Mouse (Mus musculus): ENCODE measurements around the gene Rchy1. TPM values are rescaled to one million over a fixed set of nuclear protein-coding genes. Genes with fewer than 3 reads are reported as not detected.

Rchy1 gene
- 40.9 and 45.6 TPM in 2 replicates for polyA plus RNA-seq (2014; fragmentation: Nextera tagmentation; extraction: Ambion mirVana)

- peaks cover 9% of the 10 kb centered on the region for H3K4me1 ChIP-seq (ENCODE audit: control insufficient read depth, insufficient read depth, low read length)
- peak; percentile 100 for DNase-seq (ENCODE audit: low spot score, missing footprints)
- peak within 1 kb of the TSS; percentile 93 for H3K27ac ChIP-seq (ENCODE audit: low read depth, low read length)
- H3K4me3 ChIP-seq (ENCODE audit: low read depth, low read length): peak within 1 kb of the TSS; percentile 72
- H3K9me3 ChIP-seq (ENCODE audit: control insufficient read depth, low read length): no peaks in the 10 kb centered on the region
- no peaks in the 10 kb centered on the region for H3K27me3 ChIP-seq (ENCODE audit: control insufficient read depth, insufficient read depth, low read length)
- H3K36me3 ChIP-seq (ENCODE audit: control insufficient read depth, insufficient read depth, low read length): no peaks in the 10 kb centered on the region
- under 1% methylated on average over 63 of the region's 65 CpGs for WGBS
- H3K4me2 ChIP-seq: peak within 1 kb of the TSS; percentile 64
- H3K9ac ChIP-seq (ENCODE audit: low read length): peak within 1 kb of the TSS; percentile 75
- ATAC-seq (ENCODE audit: low FRiP score): peak; percentile 98
Observed at GRCm38 (mm10) chr5:91962639-91963440, at the start of gene Rchy1. TSS of gene Rchy1 (minus strand) at chr5:91963068.

- no peak for DNase-seq (ENCODE audit: low spot score, missing footprints)
- H3K36me3 ChIP-seq (ENCODE audit: control insufficient read depth, insufficient read depth, low read length): no peaks in the 10 kb centered on the region
- no peak overlapping the region for H3K4me3 ChIP-seq (ENCODE audit: low read depth, low read length)
- no peaks in the 10 kb centered on the region for H3K27me3 ChIP-seq (ENCODE audit: control insufficient read depth, insufficient read depth, low read length)
- H3K4me1 ChIP-seq (ENCODE audit: control insufficient read depth, insufficient read depth, low read length): no peaks in the 10 kb centered on the region
- H3K9me3 ChIP-seq (ENCODE audit: control insufficient read depth, low read length): no peaks in the 10 kb centered on the region
- no peak overlapping the region for H3K9ac ChIP-seq (ENCODE audit: low read length)
- no peak overlapping the region for H3K4me2 ChIP-seq
- no peak for ATAC-seq (ENCODE audit: low FRiP score)
- H3K27ac ChIP-seq (ENCODE audit: low read depth, low read length): no peak overlapping the region
- WGBS: 85% methylated on average over 7 of the region's 7 CpGs
Observed at GRCm38 (mm10) chr5:92011756-92012155, 48.9 kb upstream of the Rchy1 start.

- DNase-seq (ENCODE audit: low spot score, missing footprints): no peak
- Histone ChIP-seq H3K9me3 (ENCODE audit: control insufficient read depth, low read length) (no peaks in the 10 kb centered on the region), H3K4me1 (ENCODE audit: control insufficient read depth, insufficient read depth, low read length) (no peaks in the 10 kb centered on the region), H3K4me2 (no peak overlapping the region), H3K4me3 (ENCODE audit: low read depth, low read length) (no peak overlapping the region), H3K36me3 (ENCODE audit: control insufficient read depth, insufficient read depth, low read length) (no peaks in the 10 kb centered on the region), H3K27me3 (ENCODE audit: control insufficient read depth, insufficient read depth, low read length) (no peaks in the 10 kb centered on the region), H3K9ac (ENCODE audit: low read length) (no peak overlapping the region), H3K27ac (ENCODE audit: low read depth, low read length) (no peak overlapping the region)
- 60% methylated on average over 2 of the region's 2 CpGs for WGBS
- no peak for ATAC-seq (ENCODE audit: low FRiP score)
Observed at GRCm38 (mm10) chr5:92009827-92010226, 47.0 kb upstream of the Rchy1 start.

- Histone ChIP-seq H3K9ac (ENCODE audit: low read length) (no peak overlapping the region), H3K4me1 (ENCODE audit: control insufficient read depth, insufficient read depth, low read length) (no peaks in the 10 kb centered on the region), H3K27me3 (ENCODE audit: control insufficient read depth, insufficient read depth, low read length) (no peaks in the 10 kb centered on the region), H3K4me3 (ENCODE audit: low read depth, low read length) (no peak overlapping the region), H3K27ac (ENCODE audit: low read depth, low read length) (no peak overlapping the region), H3K36me3 (ENCODE audit: control insufficient read depth, insufficient read depth, low read length) (no peaks in the 10 kb centered on the region), H3K9me3 (ENCODE audit: control insufficient read depth, low read length) (no peaks in the 10 kb centered on the region; the same call in 1 of the 2 replicates), H3K4me2 (no peak overlapping the region)
- 63% methylated on average over 2 of the region's 2 CpGs for WGBS
- ATAC-seq (ENCODE audit: low FRiP score): peak; percentile 40; the same call in 1 of the 2 replicates
- no peak for DNase-seq (ENCODE audit: low spot score, missing footprints)
Observed at GRCm38 (mm10) chr5:92003011-92003410, 40.1 kb upstream of the Rchy1 start.

- Histone ChIP-seq H3K4me3 (ENCODE audit: low read depth, low read length) (no peak overlapping the region), H3K27ac (ENCODE audit: low read depth, low read length) (no peak overlapping the region), H3K27me3 (ENCODE audit: control insufficient read depth, insufficient read depth, low read length) (no peaks in the 10 kb centered on the region), H3K4me1 (ENCODE audit: control insufficient read depth, insufficient read depth, low read length) (no peaks in the 10 kb centered on the region), H3K9ac (ENCODE audit: low read length) (no peak overlapping the region), H3K9me3 (ENCODE audit: control insufficient read depth, low read length) (no peaks in the 10 kb centered on the region; the same call in 1 of the 2 replicates), H3K4me2 (no peak overlapping the region), H3K36me3 (ENCODE audit: control insufficient read depth, insufficient read depth, low read length) (no peaks in the 10 kb centered on the region)
- WGBS: 85% methylated on average over 2 of the region's 2 CpGs
- DNase-seq (ENCODE audit: low spot score, missing footprints) (no peak), ATAC-seq (ENCODE audit: low FRiP score) (no peak)
Observed at GRCm38 (mm10) chr5:92000770-92001169, 37.9 kb upstream of the Rchy1 start.

GRCm38 (mm10) chr5:91994546-91994945 is 31.7 kb upstream of the Rchy1 start:
- 72% methylated on average over 13 of the region's 13 CpGs for WGBS
- no peak for ATAC-seq (ENCODE audit: low FRiP score)

GRCm38 (mm10) chr5:91993061-91993460 is 30.2 kb upstream of the Rchy1 start:
- Histone ChIP-seq H3K9me3 (ENCODE audit: control insufficient read depth, low read length) (no peaks in the 10 kb centered on the region), H3K27ac (ENCODE audit: low read depth, low read length) (no peak overlapping the region), H3K9ac (ENCODE audit: low read length) (no peak overlapping the region), H3K4me3 (ENCODE audit: low read depth, low read length) (no peak overlapping the region), H3K4me2 (no peak overlapping the region), H3K36me3 (ENCODE audit: control insufficient read depth, insufficient read depth, low read length) (no peaks in the 10 kb centered on the region), H3K27me3 (ENCODE audit: control insufficient read depth, insufficient read depth, low read length) (no peaks in the 10 kb centered on the region), H3K4me1 (ENCODE audit: control insufficient read depth, insufficient read depth, low read length) (no peaks in the 10 kb centered on the region)
- no peak for ATAC-seq (ENCODE audit: low FRiP score)
- 90% methylated on average over 2 of the region's 2 CpGs for WGBS
- no peak for DNase-seq (ENCODE audit: low spot score, missing footprints)

More at GRCm38 (mm10) chr5:91994546-91994945, 31.7 kb upstream of the Rchy1 start:
- no peaks in the 10 kb centered on the region for H3K27me3 ChIP-seq (ENCODE audit: control insufficient read depth, insufficient read depth, low read length)
- no peaks in the 10 kb centered on the region for H3K4me1 ChIP-seq (ENCODE audit: control insufficient read depth, insufficient read depth, low read length)
- no peak for DNase-seq (ENCODE audit: low spot score, missing footprints)
- no peaks in the 10 kb centered on the region; the same call in 1 of the 2 replicates for H3K9me3 ChIP-seq (ENCODE audit: control insufficient read depth, low read length)
- no peaks in the 10 kb centered on the region for H3K36me3 ChIP-seq (ENCODE audit: control insufficient read depth, insufficient read depth, low read length)
- H3K4me3 ChIP-seq (ENCODE audit: low read depth, low read length): no peak overlapping the region
- H3K4me2 ChIP-seq: no peak overlapping the region
- H3K27ac ChIP-seq (ENCODE audit: low read depth, low read length): no peak overlapping the region
- no peak overlapping the region for H3K9ac ChIP-seq (ENCODE audit: low read length)

- ATAC-seq (ENCODE audit: low FRiP score) (no peak), DNase-seq (ENCODE audit: low spot score, missing footprints) (no peak)
- H3K4me2 ChIP-seq: no peak overlapping the region
- H3K4me3 ChIP-seq (ENCODE audit: low read depth, low read length): no peak overlapping the region
- no peak overlapping the region for H3K27ac ChIP-seq (ENCODE audit: low read depth, low read length)
- H3K27me3 ChIP-seq (ENCODE audit: control insufficient read depth, insufficient read depth, low read length): no peaks in the 10 kb centered on the region
- no peaks in the 10 kb centered on the region for H3K4me1 ChIP-seq (ENCODE audit: control insufficient read depth, insufficient read depth, low read length)
- H3K9ac ChIP-seq (ENCODE audit: low read length): no peak overlapping the region
- H3K36me3 ChIP-seq (ENCODE audit: control insufficient read depth, insufficient read depth, low read length): no peaks in the 10 kb centered on the region
- WGBS: 86% methylated on average over 6 of the region's 6 CpGs
- H3K9me3 ChIP-seq (ENCODE audit: control insufficient read depth, low read length): no peaks in the 10 kb centered on the region
Observed at GRCm38 (mm10) chr5:91991191-91991937, 28.5 kb upstream of the Rchy1 start.

GRCm38 (mm10) chr5:91989261-91989660 is 26.4 kb upstream of the Rchy1 start:
- DNase-seq (ENCODE audit: low spot score, missing footprints): no peak
- H3K4me2 ChIP-seq: no peak overlapping the region
- H3K9me3 ChIP-seq (ENCODE audit: control insufficient read depth, low read length): no peaks in the 10 kb centered on the region
- H3K36me3 ChIP-seq (ENCODE audit: control insufficient read depth, insufficient read depth, low read length): no peaks in the 10 kb centered on the region
- ATAC-seq (ENCODE audit: low FRiP score): no peak
- H3K4me1 ChIP-seq (ENCODE audit: control insufficient read depth, insufficient read depth, low read length): no peaks in the 10 kb centered on the region
- 82% methylated on average over 9 of the region's 9 CpGs for WGBS
- H3K27me3 ChIP-seq (ENCODE audit: control insufficient read depth, insufficient read depth, low read length): no peaks in the 10 kb centered on the region
- no peak overlapping the region for H3K4me3 ChIP-seq (ENCODE audit: low read depth, low read length)
- H3K27ac ChIP-seq (ENCODE audit: low read depth, low read length): no peak overlapping the region
- no peak overlapping the region for H3K9ac ChIP-seq (ENCODE audit: low read length)

Measured in midbrain, embryonic 11.5 days (tissue).